Mouse (Mus musculus) embryonic facial prominence, embryonic 11.5 days (tissue): Measurements from ENCODE around the gene Gna12. TPM values are rescaled to one million over a fixed set of nuclear protein-coding genes. Genes with fewer than 3 reads are reported as not detected.
A peak's percentile ranks its signal among the peaks of the same experiment; 100 is the strongest.

Experiments used
- ATAC-seq: fragments of 200-750 bp; cut with Nextera tagmentation; replicated peaks from 2 replicates; pipeline ENCODE4 v1.8.0; 2017; ENCODE audit warnings: low read depth; ENCODE audit not compliant: insufficient number of reproducible peaks, low FRiP score, low TSS enrichment
- DNase-seq: peaks from one replicate; pipeline ENCODE4 v3.0.0-alpha.2; 2015; ENCODE audit warnings: low spot score
- H3K27ac ChIP-seq: fragments of 300-500 bp; sonication (generic); replicated peaks from 2 replicates; pipeline ENCODE4 v1.5.1; 2014; ENCODE audit warnings: mild to moderate bottlenecking, low read depth, low read length, control low read depth
- H3K27me3 ChIP-seq: fragments of 300-500 bp; sonication (generic); 2 replicates; pipeline ENCODE4 v1.6.1; 2014; ENCODE audit warnings: mild to moderate bottlenecking, low read length, moderate library complexity, mixed read lengths; ENCODE audit not compliant: control insufficient read depth, insufficient read depth
- H3K36me3 ChIP-seq: fragments of 300-500 bp; sonication (generic); replicated peaks from 2 replicates; pipeline ENCODE4 v1.6.1; 2014; ENCODE audit warnings: low read depth, mild to moderate bottlenecking, low read length, moderate library complexity, mixed read lengths; ENCODE audit not compliant: control insufficient read depth, insufficient read depth
- H3K4me1 ChIP-seq: fragments of 300-500 bp; sonication (generic); 2 replicates; pipeline ENCODE4 v1.6.1; 2014; ENCODE audit warnings: low read length, mixed read lengths; ENCODE audit not compliant: control insufficient read depth, insufficient read depth
- H3K4me2 ChIP-seq: fragments of 300-500 bp; sonication (generic); 2 replicates; pipeline ENCODE4 v1.6.1; 2014; ENCODE audit warnings: low read depth, mild to moderate bottlenecking, control low read depth, low read length, moderate library complexity
- H3K4me3 ChIP-seq: fragments of 300-500 bp; sonication (generic); 2 replicates; pipeline ENCODE4 v1.5.1; 2014; ENCODE audit warnings: low read depth, low read length, control low read depth
- H3K9ac ChIP-seq: fragments of 300-500 bp; sonication (generic); replicated peaks from 2 replicates; pipeline ENCODE4 v1.6.1; 2014; ENCODE audit warnings: mild to moderate bottlenecking, control low read depth, low read length
- H3K9me3 ChIP-seq: fragments of 300-500 bp; sonication (generic); replicated peaks from 2 replicates; pipeline ENCODE4 v1.6.1; 2016; ENCODE audit warnings: mild to moderate bottlenecking, low read length, inconsistent platforms, mixed read lengths; ENCODE audit not compliant: control insufficient read depth
- WGBS: fragments of 180-500 bp; shearing (Covaris S2); extraction: QIAGEN DNeasy Blood & Tissue Kit; methylation state at CpG from one replicate; pipeline ENCODE4 v1.1.7; 2014; 5-methylcytosine and 5-hydroxymethylcytosine counted together
- polyA plus RNA-seq: library from polyadenylated mRNA; unstranded; fragments of >200 nt; fragmentation: Nextera tagmentation; extraction: Ambion mirVana; gene quantifications from 2 replicates; pipeline ENCODE4 v1.2.1, GENCODE M21; 2014

The Gna12 gene
- polyA plus RNA-seq, 1 experiment from 2014 or later, result 46.8 TPM

GRCm38 (mm10) chr5:140831064-140831431 lies 817 bp upstream of the Gna12 start:
- 76% methylated on average over 8 of the region's 8 CpGs for WGBS
- no peak overlapping the region for H3K27ac ChIP-seq
- H3K36me3 ChIP-seq, result no peaks in the 10 kb centered on the region
- no peak for DNase-seq
- ATAC-seq, result no peak
- no peaks in the 10 kb centered on the region for H3K27me3 ChIP-seq
- no peak overlapping the region for H3K4me3 ChIP-seq
- no peaks in the 10 kb centered on the region for H3K9me3 ChIP-seq
- H3K4me1 ChIP-seq, result no peaks in the 10 kb centered on the region
- H3K4me2 ChIP-seq, result no peak overlapping the region; the same call in 1 of the 2 replicates
- H3K9ac ChIP-seq, result no peak overlapping the region

GRCm38 (mm10) chr5:140829911-140830294 lies 328 bp downstream of the Gna12 start:
- H3K4me2 ChIP-seq, result peak overlapping the region; percentile 85
- H3K4me3 ChIP-seq, result peak overlapping the region; percentile 71
- peak overlapping the region; percentile 86 for H3K9ac ChIP-seq
- no peak for ATAC-seq
- no peaks in the 10 kb centered on the region for H3K27me3 ChIP-seq
- H3K36me3 ChIP-seq, result no peaks in the 10 kb centered on the region
- H3K9me3 ChIP-seq, result no peaks in the 10 kb centered on the region
- peak; percentile 56 for DNase-seq
- under 1% methylated on average over 49 of the region's 58 CpGs for WGBS
- 0 out of 2 replicates have a peak overlapping the region, but pooled peaks have one; percentile 3 for H3K27ac ChIP-seq
- no peaks in the 10 kb centered on the region for H3K4me1 ChIP-seq

- H3K9ac ChIP-seq, result peak overlapping the region; percentile 86
- no peaks in the 10 kb centered on the region for H3K27me3 ChIP-seq
- no peak overlapping the region for H3K27ac ChIP-seq
- WGBS, result 38% methylated on average over 18 of the region's 18 CpGs
- peak overlapping the region; percentile 71 for H3K4me3 ChIP-seq
- H3K4me2 ChIP-seq, result peak overlapping the region; percentile 85
- DNase-seq (peak; percentile 14), ATAC-seq (no peak)
- H3K36me3 ChIP-seq, result no peaks in the 10 kb centered on the region
- H3K9me3 ChIP-seq, result no peaks in the 10 kb centered on the region
- no peaks in the 10 kb centered on the region for H3K4me1 ChIP-seq
These were observed 935 bp downstream of the Gna12 start for GRCm38 (mm10) chr5:140829081-140829910.

- ATAC-seq (no peak), DNase-seq (no peak)
- Histone ChIP-seq H3K4me3 (no peak overlapping the region), H3K9ac (no peak overlapping the region), H3K27me3 (no peaks in the 10 kb centered on the region), H3K4me1 (no peaks in the 10 kb centered on the region), H3K36me3 (no peaks in the 10 kb centered on the region), H3K9me3 (no peaks in the 10 kb centered on the region), H3K4me2 (peak overlapping the region; percentile 4; the same call in 1 of the 2 replicates), H3K27ac (no peak overlapping the region)
- WGBS, result 76% methylated on average over 2 of the region's 2 CpGs
These were observed 1.9 kb downstream of the Gna12 start for GRCm38 (mm10) chr5:140828363-140828762.

GRCm38 (mm10) chr5:140827896-140828295 lies 2.3 kb downstream of the Gna12 start:
- WGBS, result 77% methylated on average over 8 of the region's 8 CpGs
- Histone ChIP-seq H3K4me1 (no peaks in the 10 kb centered on the region), H3K9me3 (no peaks in the 10 kb centered on the region), H3K4me3 (no peak overlapping the region), H3K36me3 (no peaks in the 10 kb centered on the region), H3K9ac (no peak overlapping the region), H3K27ac (no peak overlapping the region), H3K4me2 (no peak overlapping the region), H3K27me3 (no peaks in the 10 kb centered on the region)
- DNase-seq (no peak), ATAC-seq (no peak)

- no peak for DNase-seq
- Histone ChIP-seq H3K4me2 (no peak overlapping the region), H3K4me3 (no peak overlapping the region), H3K27me3 (no peaks in the 10 kb centered on the region), H3K36me3 (no peaks in the 10 kb centered on the region), H3K4me1 (no peaks in the 10 kb centered on the region), H3K9me3 (no peaks in the 10 kb centered on the region), H3K27ac (no peak overlapping the region), H3K9ac (no peak overlapping the region)
- 58% methylated on average over 2 of the region's 2 CpGs for WGBS
- no peak for ATAC-seq
These were observed 2.8 kb downstream of the Gna12 start for GRCm38 (mm10) chr5:140827413-140827812.

GRCm38 (mm10) chr5:140826796-140827195 lies 3.4 kb downstream of the Gna12 start:
- DNase-seq (no peak), ATAC-seq (no peak)
- Histone ChIP-seq H3K4me2 (no peak overlapping the region), H3K4me3 (no peak overlapping the region), H3K4me1 (no peaks in the 10 kb centered on the region), H3K27ac (no peak overlapping the region), H3K36me3 (no peaks in the 10 kb centered on the region), H3K27me3 (no peaks in the 10 kb centered on the region), H3K9me3 (no peaks in the 10 kb centered on the region), H3K9ac (peak overlapping the region; percentile 26; the same call in 1 of the 2 replicates)
- 56% methylated on average over 1 of the region's 1 CpGs for WGBS

- H3K4me3 ChIP-seq, result no peak overlapping the region
- H3K27me3 ChIP-seq, result no peaks in the 10 kb centered on the region
- H3K4me2 ChIP-seq, result no peak overlapping the region
- no peaks in the 10 kb centered on the region for H3K9me3 ChIP-seq
- H3K27ac ChIP-seq, result no peak overlapping the region
- DNase-seq, result no peak
- H3K9ac ChIP-seq, result no peak overlapping the region
- H3K4me1 ChIP-seq, result no peaks in the 10 kb centered on the region
- 97% methylated on average over 1 of the region's 1 CpGs for WGBS
- H3K36me3 ChIP-seq, result no peaks in the 10 kb centered on the region
- no peak for ATAC-seq
These were observed 4.1 kb downstream of the Gna12 start for GRCm38 (mm10) chr5:140826118-140826517.
